Mouse (Mus musculus) natural killer cell, adult 2 months (primary cell): ENCODE data around the gene Sqor.

ENCODE experiments used
- DNase-seq, 2 experiments: peaks; one replicate each; pipeline ENCODE4 v3.0.0; 2022; ENCODE audit warnings: low spot score in 2 of 2

The Sqor gene

GRCm38 (mm10) chr2:122783730-122784129 is 18.7 kb downstream of the Sqor start:
- no peak for DNase-seq

DNA sequence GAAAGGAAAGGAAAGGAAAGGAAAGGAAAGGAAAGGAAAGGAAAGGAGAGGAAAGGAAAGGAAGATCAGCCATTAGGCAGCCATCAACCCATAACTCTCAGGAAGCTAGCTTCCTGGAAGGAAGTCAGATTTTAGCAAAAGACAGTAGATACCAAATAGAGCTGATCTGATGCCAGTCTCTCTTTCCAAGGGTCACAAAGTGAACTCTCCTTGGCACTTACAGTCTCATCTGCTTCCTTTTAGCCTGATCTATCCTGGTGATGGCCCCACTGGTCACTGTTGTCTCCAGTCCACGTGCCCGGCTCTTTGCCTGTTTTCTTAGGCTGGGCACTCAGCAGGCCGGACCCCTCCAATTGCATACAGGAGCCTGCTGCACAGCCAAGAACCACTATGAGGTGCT is 19.7 kb downstream of the Sqor start:
- DNase-seq, result no peak

DNA sequence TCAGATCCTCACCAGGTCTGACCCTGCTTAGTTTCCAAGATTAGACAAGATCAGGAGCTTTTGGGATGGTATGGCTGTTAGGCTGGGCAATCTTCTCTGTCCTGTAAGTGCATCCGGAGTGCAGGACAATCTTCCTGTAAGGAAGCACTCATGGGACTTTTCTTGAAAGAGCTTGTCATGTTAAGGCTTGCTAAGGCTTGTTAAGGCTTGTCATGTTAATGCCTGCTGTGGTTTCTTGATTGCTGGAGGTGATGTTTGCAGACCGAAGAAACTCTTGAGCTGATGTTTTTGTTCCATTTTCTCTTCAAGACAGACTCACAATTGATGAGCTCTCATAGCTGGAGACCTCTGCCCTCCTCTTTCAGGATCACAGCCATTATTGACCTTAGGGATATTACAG is 21.1 kb downstream of the Sqor start:
- DNase-seq, result no peak

DNA sequence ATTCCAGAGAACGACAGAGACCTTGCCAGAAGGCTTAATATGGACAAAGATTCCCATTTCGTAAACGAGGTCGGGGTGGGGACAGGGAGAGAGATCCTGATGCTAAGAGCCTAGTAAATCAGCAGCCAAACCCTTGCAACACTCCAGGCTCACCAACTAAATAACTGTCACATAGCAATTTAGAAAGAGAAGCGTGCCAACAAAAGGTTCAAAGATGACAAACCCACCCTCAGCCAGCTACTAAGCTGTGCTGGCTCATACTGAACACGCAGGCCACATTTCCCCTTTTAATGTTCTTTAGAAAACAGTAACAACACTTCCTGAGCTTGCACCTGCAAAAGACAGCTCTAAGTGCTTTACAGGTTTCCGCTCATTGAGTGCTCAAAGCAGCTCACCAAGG is 24.3 kb downstream of the Sqor start:
- DNase-seq, result no peak

GRCm38 (mm10) chr2:122789730-122790129 is 24.7 kb downstream of the Sqor start:
- DNase-seq, result no peak

- no peak for DNase-seq
Measured at GRCm38 (mm10) chr2:122804392-122804791, 39.4 kb downstream of the Sqor start.

- no peak for DNase-seq
Measured at GRCm38 (mm10) chr2:122806040-122806439, 41.0 kb downstream of the Sqor start.

DNA sequence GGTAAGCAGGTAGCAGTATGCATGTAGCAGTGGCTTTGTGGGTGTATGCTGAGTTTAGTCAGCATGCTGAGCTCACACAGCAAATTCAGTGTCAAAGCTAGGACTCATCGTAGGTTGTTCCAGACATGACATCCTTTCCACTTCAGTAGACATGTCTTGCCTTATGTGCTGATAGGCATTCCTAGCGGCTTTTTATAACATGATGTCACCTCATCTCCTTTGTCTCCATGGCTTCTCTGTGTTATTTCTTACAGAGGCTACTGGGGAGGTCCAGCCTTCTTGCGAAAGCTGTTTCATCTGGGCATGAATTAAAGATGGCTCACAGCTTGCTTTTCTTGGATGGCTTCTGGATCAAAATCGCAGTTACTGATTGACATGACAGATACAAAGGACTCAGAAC is 44.0 kb downstream of the Sqor start:
- DNase-seq, result no peak

DNA sequence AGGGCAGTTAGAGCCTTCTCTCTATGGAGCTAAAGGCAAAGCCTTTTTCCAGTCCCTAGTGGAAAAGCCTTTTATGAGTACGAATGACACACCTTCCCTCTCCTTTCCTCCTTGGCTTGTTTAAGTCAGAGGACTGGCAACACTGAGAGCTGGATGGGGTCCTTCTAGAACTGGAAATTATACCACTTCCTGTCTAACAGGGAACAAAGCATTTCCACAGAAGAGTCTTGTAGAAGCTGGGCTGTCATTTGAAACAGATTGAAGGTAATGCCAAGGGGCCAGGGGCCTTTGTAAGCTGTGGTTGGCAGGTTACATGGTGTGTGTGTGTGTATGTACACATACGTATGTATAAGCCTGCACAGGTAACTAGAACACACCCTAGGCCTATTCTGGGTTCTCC is 51.9 kb downstream of the Sqor start:
- DNase-seq, result no peak

DNA sequence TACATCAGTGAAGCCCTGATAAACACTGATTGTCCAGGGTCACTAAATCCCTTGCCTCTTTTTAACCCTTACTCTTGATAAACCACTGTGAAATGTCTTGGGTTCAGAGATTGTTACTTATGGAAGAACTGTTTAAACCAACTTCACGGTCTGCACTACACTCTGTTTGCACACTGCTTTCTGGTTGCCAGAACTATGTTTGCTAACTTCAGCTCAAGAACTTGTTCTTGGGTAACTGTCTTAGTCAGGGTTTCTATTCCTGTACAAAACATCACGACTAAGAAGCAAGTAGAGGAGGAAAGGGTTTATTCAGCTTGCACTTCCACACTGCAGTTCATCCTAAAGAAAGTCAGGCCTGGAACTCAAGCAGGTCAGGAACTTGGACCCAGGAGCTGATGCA is 56.2 kb downstream of the Sqor start:
- DNase-seq, result no peak

GRCm38 (mm10) chr2:122825406-122826236 is 60.6 kb downstream of the Sqor start:
- DNase-seq, result no peak

DNA sequence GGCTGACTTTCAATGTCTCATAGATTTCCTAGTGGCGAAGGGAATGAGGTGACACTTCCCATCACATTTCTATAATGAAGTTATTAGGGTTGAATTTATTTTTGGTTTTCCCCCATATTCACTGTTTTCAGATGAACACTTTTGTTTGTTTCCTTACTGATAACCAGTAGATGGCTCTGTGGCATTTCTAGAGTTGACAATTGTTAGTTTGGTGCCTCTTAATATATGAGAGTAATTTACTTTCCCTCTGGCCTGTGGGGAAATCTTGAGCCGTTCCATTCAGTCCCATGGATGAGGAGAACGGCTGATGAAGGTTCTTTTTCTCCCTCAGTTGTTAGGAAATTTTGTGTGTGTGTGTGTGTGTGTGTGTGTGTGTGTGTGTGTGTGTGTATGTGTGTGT is 61.3 kb downstream of the Sqor start:
- no peak for DNase-seq

- DNase-seq, result no peak
Measured at GRCm38 (mm10) chr2:122854636-122855035, 89.6 kb downstream of the Sqor start.

- DNase-seq, result no peak
Measured at GRCm38 (mm10) chr2:122855354-122855753, 90.3 kb downstream of the Sqor start.
